Mouse (Mus musculus) brain, embryonic 14.5 days (tissue): ENCODE measurements around the gene Psenen. TPM values are rescaled to one million over a fixed set of nuclear protein-coding genes. Genes with fewer than 3 reads are reported as not detected.

Experiments used
- DNase-seq: peaks from one replicate; pipeline ENCODE4 v3.0.0-alpha.2; 2011; ENCODE audit warnings: low read depth
- CTCF ChIP-seq: fragments of 200-500 bp; IDR thresholded peaks from 2 replicates; pipeline ENCODE4 v1.5.1; 2012; ENCODE audit warnings: inconsistent platforms, mild to moderate bottlenecking, moderate library complexity, borderline replicate concordance; ENCODE audit not compliant: insufficient read depth, insufficient read length; ENCODE audit errors: extremely low read depth
- POLR2A ChIP-seq: fragments of 200-500 bp; IDR thresholded peaks from 2 replicates; pipeline ENCODE4 v1.6.1; 2012; ENCODE audit warnings: mild to moderate bottlenecking, inconsistent platforms, borderline replicate concordance; ENCODE audit not compliant: poor library complexity, insufficient read depth, insufficient read length, severe bottlenecking; ENCODE audit errors: extremely low read depth
- polyA plus RNA-seq: library from polyadenylated mRNA; depleted of rRNA; stranded (reverse); fragments of >200 nt; gene quantifications from 2 replicates; pipeline ENCODE4 v1.2.3, GENCODE M21; 2012

Gene Psenen
- polyA plus RNA-seq, 1 experiment: 102 TPM

DNA sequence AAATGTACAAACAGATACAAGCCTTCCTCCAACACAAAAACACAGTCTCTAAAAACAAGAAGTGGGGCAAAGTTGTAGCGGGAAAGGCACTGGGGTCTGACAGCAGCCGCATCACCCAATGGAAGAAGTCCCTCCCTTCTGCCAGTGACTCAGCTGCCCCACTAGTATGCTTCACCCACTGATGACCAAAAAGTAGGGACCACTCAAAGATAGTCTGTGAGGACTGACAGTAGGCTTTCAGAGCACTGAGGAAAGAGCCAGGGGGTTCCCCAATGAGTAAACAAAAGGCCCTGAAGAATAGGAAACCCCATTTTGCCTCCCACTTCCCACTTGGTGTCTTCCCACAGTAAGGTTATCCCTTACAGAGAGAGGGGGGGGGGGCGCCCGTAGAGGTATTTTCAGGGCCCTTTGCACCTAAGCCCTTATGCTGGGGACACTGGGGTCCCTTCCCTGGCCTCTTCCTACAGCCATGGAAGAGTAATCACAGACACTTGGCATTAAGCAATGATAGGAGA lies 31.1 kb upstream of the Psenen start:
- TF ChIP-seq POLR2A (no peak), CTCF (no peak)
- DNase-seq: no peak

DNA sequence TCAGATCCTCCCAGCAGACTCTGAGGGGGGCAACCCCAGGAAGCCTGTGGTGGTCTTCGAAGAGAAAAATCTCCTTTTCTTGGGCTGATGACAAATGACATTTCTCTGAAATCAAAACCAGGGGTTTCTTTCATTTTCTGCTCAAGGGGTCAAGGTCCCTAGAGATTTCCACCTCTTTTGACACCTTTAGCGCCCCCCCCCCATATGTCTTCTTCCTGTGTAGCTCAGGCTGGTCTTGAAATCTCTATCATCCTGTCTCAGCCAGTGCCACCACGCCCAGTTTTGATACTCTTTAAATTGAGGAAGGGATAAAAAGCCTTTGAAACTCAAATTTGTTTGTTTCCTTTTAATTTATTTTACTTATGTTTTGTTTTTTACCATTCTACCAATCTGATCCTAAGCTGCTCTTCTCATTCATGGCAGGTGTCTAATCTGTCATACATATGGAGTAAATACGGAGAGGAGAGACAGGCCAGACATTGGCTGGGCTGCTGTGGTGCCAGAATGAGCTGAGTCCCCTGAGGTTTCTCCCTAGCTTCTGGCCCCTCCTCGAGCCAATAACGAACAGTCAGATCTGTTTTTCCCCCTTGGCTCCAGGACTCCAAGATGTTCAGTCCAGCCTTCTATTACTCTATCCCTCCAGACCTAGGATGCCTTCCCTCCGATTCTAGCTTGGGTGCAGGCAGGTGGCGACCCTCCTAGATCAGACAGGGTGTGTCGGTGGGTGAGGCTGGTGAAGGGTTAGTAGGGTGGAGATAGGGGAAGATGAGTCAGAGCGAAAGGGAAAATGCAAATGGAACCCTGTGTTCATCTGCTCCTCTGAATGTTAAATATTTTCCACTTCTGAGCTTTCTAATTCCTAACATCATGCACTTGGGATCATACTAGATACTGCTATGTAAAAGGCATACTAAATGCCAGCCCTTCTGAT lies 30.4 kb upstream of the Psenen start:
- DNase-seq: no peak
- TF ChIP-seq POLR2A (no peak), CTCF (no peak)

DNA sequence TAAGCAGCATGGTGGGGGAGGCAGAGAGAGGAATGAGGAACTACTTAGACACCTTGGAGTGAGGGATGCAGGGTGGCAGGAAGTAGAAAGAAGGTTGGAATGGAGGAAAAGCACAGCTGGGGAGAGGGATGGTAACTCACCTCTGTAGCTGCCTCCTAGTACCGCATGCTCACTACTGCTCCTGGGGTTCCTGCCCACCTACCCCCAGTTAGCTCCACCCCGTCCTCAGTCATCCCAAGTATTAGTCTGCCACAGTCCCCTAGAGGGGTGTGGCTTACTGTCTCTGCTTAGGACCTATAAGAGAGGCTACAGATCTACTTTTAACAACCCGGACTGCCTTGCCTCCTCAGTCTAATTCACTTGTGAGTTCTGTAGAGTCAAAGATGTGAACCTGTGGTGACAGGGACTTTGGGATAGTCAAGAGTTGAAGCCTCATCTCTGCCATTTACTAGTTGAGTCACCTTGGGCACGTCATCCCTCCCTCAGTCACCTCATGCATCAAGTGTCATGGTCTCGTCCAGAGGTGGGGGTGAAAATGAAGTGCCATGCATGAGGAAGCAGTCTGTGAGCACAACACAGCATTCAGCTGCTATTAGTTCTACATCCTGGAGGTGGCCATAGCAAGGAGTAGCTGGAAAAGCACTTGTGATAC lies 29.5 kb upstream of the Psenen start:
- TF ChIP-seq CTCF (no peak), POLR2A (no peak)
- no peak for DNase-seq

DNA sequence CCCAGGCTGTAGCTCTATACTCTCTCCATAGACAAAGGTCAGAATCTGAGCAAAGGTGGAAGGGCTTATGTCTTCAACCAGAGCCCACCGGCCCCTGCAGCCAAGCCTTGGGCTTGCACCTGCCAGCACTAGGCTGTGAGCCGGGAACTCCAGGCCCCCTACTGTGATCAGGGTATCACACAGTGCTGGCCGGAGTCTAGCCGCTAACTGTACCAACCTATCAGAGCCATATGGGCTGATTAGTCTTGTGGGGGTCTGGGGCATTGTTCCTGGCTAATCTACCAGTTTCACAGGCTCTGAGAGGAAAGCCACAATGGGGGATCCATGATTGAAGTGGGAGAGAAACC lies 28.2 kb upstream of the Psenen start:
- TF ChIP-seq CTCF (no peak), POLR2A (no peak)
- DNase-seq: peak; percentile 9

DNA sequence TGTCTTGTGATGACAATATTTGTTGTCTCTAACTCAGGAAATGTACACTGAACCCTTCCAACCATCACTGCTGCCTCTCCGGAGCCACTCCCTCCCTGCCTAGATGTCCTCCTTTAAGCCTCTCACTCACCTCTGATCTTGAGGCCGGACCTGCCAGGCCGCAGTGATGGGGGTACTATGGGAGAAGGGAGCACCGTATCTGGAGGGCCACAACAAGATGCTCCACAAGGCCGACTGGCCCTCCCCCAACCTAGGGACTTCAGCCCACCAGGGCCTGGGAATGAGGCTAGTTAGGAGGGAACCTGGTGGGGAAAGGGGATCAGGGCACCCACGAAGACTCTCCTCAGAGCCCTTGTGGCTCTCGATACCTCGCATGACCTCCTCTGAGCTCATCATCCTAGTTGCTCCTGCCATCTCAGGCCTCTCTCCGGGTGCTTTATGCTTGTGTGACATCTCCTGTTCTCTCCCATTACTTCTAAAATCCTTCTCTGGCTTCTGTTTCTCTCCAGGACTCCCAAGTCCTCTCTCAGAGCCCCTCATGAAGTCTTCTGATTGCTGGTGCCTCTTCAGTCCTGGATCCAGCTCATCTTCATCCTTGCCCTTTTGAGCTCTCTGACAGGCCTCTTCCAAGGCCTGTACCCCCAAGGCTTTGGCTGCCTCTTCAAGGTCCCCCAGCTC lies 27.6 kb upstream of the Psenen start:
- no peak for DNase-seq
- TF ChIP-seq POLR2A (no peak), CTCF (no peak)

DNA sequence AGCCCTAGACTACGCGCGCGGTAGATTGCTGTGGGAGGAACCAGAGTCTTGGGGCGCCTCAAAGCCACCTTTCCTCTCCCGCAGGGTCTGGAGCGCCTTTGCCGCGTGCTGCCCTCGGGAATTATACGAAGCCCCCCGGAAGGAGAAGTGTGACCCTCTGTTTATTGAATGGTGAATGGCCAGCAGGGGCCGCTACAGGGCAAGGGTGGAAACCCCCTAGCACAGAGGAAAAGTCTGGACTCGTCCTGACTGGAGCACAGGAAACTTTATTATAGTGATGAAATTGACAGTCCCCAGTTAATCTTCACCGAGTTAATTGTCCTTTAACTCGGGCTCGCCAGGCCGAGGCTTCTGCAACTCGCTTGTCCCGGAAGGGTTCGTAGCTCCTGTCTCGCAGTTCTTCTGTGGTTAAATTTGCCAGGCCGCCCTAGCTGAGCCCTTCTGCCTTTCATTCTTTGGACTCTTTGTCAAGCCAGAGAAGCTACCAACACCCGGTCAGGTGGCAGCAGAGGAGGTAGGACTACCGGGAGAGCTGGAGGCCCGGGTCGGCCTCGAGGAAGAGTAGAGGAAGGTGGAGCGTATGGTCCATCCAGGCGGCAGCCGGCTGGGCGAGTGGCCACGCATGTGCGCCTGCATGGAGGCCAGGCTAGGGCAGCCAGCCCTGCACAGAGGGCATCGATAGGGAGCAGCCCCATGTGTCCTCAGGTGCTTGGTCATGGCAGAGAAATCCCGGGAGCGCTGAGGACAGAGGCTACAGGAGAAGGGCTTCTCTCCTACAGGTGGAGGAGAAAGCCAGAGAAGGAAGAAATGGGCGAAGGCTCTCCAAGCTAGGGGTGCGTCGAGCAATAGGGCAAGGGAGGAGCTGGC lies 26.2 kb upstream of the Psenen start:
- peak; percentile 90 for DNase-seq
- TF ChIP-seq POLR2A: no peak
- peak; percentile 91 for TF ChIP-seq CTCF

DNA sequence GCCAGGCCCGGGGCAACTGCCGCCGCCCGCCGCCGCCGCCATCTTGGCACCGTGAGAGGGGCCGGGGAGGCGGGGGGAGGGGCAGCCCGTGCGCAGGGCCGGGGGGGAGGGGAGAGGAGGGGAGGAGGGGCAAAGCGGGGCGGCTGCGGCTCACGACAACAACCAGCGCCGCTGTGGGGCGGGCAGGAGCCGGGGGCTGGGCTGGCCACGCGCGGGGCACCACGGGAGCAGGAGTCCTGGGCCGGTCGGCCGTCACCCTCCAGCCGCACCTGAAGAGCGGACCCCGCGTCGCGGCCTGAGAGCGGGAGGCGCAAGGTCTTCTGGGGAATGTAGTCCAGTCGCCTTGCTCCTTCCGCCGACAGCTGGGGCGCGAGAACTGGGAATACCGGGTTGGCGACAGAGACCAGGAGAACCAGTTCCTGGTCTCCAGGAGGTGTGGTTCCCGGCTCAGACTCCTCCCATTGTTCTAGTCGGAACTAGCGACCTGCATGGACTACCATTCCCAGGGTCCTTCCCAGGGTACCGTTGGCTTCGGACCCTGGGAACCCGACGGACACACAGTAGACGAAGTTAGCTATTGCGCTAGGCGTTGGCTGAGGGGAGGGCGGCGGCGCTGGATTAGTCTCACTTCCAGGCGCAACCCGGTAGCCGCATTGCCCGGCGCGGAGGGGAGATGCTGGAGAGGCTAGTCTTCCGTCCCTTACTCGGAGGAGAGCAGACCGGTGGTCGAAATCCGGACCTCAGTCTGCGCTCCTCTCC lies 25.4 kb upstream of the Psenen start, which contains the start of gene Kmt2b:
TSS of gene Kmt2b (minus strand) at position 51 of the 759 bp plus-strand sequence.
- peak; percentile 99 for DNase-seq
- TF ChIP-seq CTCF (no peak), POLR2A (0 out of 2 replicates have a peak, but pooled peaks have one; percentile 50)

DNA sequence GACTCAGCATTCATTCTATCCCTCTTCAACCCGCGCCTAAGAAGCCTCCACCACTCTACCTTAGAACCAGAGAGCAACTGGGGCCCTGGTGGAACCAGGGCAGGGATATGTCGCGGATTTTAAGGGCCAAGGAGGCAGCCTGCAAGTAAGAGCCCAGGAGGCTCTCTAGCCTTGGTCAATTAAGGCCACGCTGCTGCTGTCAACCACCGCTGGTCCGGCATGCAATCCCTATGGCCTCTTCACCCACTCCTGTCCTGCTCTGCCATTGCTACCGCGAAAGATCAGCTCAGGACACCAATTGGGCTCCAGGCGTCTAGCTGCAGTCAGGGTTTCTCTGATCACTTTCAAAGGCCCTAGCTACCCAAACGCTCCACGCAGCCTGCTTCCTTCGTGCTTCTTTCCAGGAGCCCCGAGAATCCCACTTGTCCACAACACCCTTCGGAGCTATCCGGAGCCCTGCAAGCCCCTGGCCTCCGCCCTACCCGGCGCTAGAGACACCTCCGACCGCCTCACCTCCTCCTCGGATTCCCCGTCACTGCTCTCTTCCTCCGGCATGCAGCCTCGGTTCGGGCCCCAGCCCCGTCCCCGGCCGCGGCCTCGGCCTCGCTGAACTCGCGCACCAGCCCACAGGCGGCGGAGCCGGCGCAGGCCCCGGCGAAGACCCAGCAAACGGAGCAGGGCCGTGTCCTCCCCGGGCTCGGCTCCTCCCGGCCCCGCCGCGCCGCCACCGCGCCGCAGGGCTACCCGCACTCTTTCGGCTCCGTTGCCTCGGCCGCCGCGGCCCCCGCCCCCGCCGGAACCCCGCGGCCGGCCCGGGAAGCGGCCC lies 24.6 kb upstream of the Psenen start:
- TF ChIP-seq POLR2A: no peak
- no peak for TF ChIP-seq CTCF
- peak; percentile 43 for DNase-seq

DNA sequence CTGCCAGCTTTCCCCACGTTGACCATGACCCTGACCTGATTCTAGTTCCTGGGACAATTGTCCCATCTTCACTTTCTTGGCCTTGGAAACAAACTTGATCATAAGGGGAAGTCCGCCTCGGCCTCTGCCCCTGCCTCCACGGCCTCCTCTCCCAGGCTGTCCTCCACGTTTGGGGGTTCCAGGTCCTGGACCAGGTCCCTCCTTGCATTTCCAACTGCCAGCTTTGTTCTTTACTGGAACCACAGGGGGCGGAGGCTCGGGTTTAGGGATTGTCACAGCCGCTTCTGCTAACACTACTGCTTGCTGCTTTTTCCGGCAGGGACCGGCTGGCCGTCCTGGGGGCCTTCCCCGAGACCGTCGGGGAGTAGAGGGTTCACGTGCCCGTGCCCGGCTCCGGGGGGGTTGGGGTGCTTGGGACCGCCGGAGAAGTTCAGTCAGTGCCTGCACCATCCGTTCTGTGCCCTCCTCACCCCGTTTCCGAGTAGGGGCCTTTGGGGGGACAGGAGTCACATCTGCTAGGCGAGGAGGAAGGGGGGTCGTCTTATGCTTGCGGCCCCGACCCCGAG lies 23.1 kb upstream of the Psenen start:
- no peak for TF ChIP-seq CTCF
- no peak for TF ChIP-seq POLR2A
- DNase-seq: no peak

DNA sequence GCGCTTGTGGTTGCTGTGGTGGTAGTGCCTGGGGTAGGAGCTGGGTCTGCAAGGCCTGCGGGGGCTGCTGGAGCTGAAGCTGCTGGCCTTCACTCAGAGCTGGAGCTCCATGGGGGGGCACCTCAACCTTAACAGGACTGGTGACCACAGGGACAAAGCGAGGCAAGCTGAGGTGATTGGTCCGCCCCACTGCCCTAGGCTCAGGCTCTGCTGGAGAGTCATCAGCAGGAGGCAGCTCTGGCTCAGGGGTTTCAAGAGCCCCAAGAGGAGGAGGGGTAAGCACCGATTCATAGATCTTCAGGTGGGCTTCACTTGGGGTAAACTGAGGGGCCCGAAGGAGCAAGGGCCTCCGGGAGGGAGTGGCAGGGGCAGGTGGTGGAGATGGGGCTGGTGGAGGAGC lies 21.7 kb upstream of the Psenen start:
- TF ChIP-seq CTCF: no peak
- no peak for TF ChIP-seq POLR2A
- no peak for DNase-seq

DNA sequence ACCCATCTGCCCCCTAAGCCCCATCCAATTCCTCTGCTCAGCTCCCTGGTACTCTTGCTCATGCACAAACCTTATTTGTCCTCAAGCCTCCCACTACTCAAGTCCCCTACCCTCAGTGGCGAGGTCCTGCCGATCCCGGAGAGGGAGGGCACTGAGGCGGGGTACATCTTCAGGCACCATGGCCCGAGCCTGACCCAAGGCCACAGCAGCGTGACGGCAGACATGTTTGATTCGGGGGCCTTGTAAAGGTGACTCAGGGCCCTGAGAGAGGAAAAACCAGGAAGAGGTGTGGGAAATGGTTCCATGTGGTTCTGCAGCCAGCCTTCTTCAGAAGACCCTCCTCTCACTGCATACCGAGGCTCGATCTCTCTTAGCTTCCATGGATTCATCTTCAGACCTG lies 20.9 kb upstream of the Psenen start:
- TF ChIP-seq POLR2A (no peak), CTCF (no peak)
- DNase-seq: no peak

DNA sequence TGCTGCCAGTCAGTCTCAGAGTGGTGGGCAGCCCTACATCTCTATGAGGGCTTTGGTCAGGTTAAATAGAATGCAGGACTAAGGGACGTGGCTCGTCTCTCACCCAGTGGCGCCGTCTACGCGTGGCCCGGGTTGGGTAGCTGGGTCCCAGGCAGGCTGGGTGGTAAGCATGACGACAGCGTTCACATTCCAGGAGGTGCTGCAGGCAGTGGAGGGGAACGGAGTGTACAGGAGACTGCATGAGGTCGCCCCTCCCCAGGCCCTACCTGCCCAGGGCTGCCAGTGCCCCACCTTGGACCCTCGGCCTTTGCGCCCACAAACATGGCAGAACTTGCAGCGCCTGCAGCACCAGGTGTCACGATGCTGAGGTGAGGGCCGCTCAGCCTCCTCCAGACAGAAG lies 18.1 kb upstream of the Psenen start:
- no peak for TF ChIP-seq POLR2A
- no peak for TF ChIP-seq CTCF

More for the DNA sequence above, 18.1 kb upstream of the Psenen start:
- no peak for DNase-seq
